Mouse (Mus musculus): Measurements from ENCODE around the gene Mutyh. TPM values are rescaled to one million over a fixed set of nuclear protein-coding genes. Genes with fewer than 3 reads are reported as not detected.
A peak's percentile ranks its signal among the peaks of the same experiment; 100 is the strongest.

The Mutyh gene
- polyA plus RNA-seq, 1 experiment from 2014 or later: 17.9 TPM

DNA sequence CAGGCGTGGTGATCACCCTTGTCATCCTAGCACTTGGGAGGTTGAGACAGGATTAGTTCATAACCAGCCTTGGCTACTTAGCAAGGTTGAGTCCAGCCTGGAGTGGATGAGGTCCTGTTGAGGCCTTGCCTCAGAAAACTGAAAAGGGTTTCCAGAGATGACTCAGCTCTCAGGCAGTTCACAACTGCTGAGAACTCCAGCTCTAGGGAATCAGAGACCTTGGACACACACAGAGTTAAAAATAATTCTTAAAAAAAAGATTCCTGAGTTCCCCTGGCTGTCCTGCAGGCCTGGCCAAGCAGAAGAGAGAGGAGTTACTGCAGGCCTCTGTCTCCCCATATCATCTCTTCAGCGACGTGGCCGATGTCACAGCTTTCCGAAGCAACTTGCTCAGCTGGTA is 7.8 kb downstream of the Mutyh start:
- Histone ChIP-seq H3K4me1 (ENCODE audit: control insufficient read depth, insufficient read depth, low read length) (0 out of 2 replicates have a peak, but pooled peaks cover under 1% of the 10 kb centered on the region), H3K9ac (ENCODE audit: low read depth, low read length) (no peak overlapping the region), H3K27me3 (ENCODE audit: control insufficient read depth, insufficient read depth, low read length) (peaks cover 5% of the 10 kb centered on the region; the same call in 1 of the 2 replicates), H3K9me3 (ENCODE audit: control insufficient read depth, low read length) (no peaks in the 10 kb centered on the region), H3K27ac (ENCODE audit: low read depth, low read length) (no peak overlapping the region), H3K4me2 (replicated peaks; ENCODE audit: low read depth, low read length) (no peak overlapping the region), H3K36me3 (ENCODE audit: control insufficient read depth, insufficient read depth, low read length) (peaks cover 6% of the 10 kb centered on the region), H3K4me3 (ENCODE audit: low read length) (no peak overlapping the region)
- ATAC-seq (ENCODE audit: low FRiP score, low TSS enrichment): no peak
- 88% methylated on average over 5 of the region's 5 CpGs for WGBS

DNA sequence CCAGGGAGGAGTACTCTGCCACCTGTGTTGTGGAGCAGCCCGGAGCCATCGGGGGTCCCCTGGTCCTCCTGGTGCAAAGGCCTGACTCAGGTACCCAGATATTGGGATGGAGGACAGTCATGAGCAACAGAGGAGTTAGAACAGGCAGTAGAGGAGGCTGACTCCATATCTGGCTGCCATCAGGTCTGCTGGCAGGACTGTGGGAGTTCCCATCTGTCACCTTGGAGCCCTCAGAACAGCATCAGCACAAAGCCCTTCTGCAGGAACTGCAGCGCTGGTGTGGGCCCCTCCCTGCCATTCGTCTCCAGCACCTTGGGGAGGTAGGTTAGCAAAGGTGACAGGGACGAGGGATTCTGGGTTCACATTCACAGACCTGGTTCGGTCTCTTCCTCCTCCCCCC is 10.0 kb downstream of the Mutyh start:
- no peak overlapping the region for H3K27ac ChIP-seq (ENCODE audit: low read depth, low read length)
- H3K4me1 ChIP-seq (ENCODE audit: control insufficient read depth, insufficient read depth, low read length): peaks cover 10% of the 10 kb centered on the region; the same call in 1 of the 2 replicates
- WGBS: 87% methylated on average over 6 of the region's 6 CpGs
- H3K27me3 ChIP-seq (ENCODE audit: control insufficient read depth, insufficient read depth, low read length): peaks cover 10% of the 10 kb centered on the region; the same call in 1 of the 2 replicates
- H3K9ac ChIP-seq (ENCODE audit: low read depth, low read length): no peak overlapping the region
- no peak for ATAC-seq (ENCODE audit: low FRiP score, low TSS enrichment)
- no peaks in the 10 kb centered on the region for H3K9me3 ChIP-seq (ENCODE audit: control insufficient read depth, low read length)
- no peak overlapping the region for H3K4me2 ChIP-seq (replicated peaks; ENCODE audit: low read depth, low read length)
- no peak overlapping the region for H3K4me3 ChIP-seq (ENCODE audit: low read length)
- H3K36me3 ChIP-seq (ENCODE audit: control insufficient read depth, insufficient read depth, low read length): peaks cover 6% of the 10 kb centered on the region

DNA sequence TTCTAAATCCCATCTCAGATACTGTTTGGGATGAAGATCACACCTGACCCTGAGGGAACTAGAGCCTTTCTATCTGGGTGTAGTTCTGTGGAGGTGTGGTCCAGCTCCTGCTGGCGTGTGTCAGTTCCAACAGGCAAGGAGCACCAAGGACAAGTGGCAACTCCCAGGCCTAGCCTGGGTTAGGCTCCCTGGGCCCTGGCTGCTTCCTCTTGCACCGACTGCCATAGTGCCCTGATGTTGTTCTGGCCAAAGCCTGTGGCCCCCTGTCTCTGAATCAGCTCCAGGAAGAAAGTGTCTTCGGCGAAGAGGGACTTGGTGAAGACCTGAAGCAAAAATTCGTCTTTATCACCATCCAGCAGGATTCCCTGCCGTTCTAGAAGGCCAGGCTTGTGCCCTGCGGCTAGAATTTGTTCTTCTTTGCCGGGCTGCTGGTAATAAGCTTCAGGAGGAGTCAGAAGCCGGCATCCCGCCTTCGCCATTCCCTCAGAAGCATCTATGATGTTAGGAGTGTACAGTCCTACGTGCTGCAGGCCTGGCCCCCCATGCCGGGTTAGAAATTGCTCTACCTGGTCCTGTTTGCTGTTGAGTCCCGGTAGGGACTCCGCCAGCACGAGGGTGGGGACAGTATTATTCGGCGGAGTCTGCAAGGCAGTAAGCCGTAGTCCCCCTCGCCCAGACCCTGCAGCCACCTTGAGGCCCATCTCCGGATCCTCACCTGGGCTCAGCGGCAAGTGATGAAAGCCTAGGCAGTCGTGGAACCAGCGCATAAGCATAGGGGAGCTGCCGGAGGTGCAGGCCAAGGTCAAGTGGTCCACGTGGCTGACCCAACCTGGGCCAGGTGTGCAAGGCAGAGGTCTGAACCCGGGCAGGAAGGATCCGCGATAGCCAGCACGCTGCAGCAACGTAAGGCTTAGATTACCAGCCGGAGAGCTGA is 12.7 kb downstream of the Mutyh start:
- 25% methylated on average over 32 of the region's 32 CpGs for WGBS
- no peak overlapping the region for H3K27ac ChIP-seq (ENCODE audit: low read depth, low read length)

DNA sequence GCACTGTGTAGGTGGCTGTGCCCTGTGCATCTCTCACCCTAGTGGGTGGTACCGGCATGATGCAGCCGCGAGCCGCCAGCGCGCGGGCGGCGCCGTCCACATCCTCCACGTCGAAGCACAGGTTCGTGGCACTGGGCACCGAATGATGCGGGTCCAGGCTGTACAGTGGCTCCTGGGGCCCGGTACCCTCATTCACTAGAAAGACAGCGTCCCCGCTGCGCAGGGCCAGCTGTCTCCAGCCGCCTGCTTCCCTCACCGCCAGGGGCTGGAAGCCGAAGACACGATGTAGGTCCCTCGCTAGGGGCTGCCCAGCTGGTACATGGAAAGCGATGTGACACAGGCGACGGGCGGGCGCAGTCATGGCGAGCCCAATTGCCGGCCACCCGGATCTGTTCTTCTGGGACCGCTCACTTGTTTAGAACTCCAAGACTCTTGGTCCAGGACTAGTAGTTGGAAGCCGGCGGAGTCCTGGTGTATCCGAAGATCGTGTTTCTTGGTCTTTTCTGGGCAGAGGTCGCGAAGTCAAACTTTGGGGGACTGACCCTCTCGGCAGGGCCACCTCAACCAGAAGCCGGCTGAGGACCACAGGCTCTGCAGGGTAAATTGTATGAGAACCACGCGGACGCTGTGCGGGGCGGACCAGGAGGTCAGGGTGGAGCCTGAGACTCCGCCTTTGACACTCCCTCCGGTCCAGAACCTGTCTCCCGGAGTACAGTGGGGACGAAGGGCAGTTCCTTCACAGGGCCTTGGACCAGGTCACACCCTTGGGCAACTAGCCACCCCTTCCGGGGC is 13.6 kb downstream of the Mutyh start:
- H3K9ac ChIP-seq (ENCODE audit: low read depth, low read length): peak overlapping the region; percentile 55
- WGBS: under 1% methylated on average over 51 of the region's 51 CpGs
- H3K27ac ChIP-seq (ENCODE audit: low read depth, low read length): no peak overlapping the region
- H3K4me2 ChIP-seq (replicated peaks; ENCODE audit: low read depth, low read length): peak overlapping the region; percentile 91
- peaks cover 6% of the 10 kb centered on the region for H3K36me3 ChIP-seq (ENCODE audit: control insufficient read depth, insufficient read depth, low read length)
- H3K27me3 ChIP-seq (ENCODE audit: control insufficient read depth, insufficient read depth, low read length): peaks cover 10% of the 10 kb centered on the region; the same call in 1 of the 2 replicates
- no peaks in the 10 kb centered on the region for H3K9me3 ChIP-seq (ENCODE audit: control insufficient read depth, low read length)
- peak overlapping the region; percentile 43 for H3K4me3 ChIP-seq (ENCODE audit: low read length)
- H3K4me1 ChIP-seq (ENCODE audit: control insufficient read depth, insufficient read depth, low read length): peaks cover 17% of the 10 kb centered on the region; the same call in 1 of the 2 replicates
- peak; percentile 83 for ATAC-seq (ENCODE audit: low FRiP score, low TSS enrichment)

More for the DNA sequence above, 12.7 kb downstream of the Mutyh start:
- H3K4me3 ChIP-seq (ENCODE audit: low read length): peak overlapping the region; percentile 43
- peaks cover 6% of the 10 kb centered on the region for H3K36me3 ChIP-seq (ENCODE audit: control insufficient read depth, insufficient read depth, low read length)
- no peaks in the 10 kb centered on the region for H3K9me3 ChIP-seq (ENCODE audit: control insufficient read depth, low read length)
- peak overlapping the region; percentile 91 for H3K4me2 ChIP-seq (replicated peaks; ENCODE audit: low read depth, low read length)
- ATAC-seq (ENCODE audit: low FRiP score, low TSS enrichment): no peak
- H3K9ac ChIP-seq (ENCODE audit: low read depth, low read length): peak overlapping the region; percentile 55; the same call in 1 of the 2 replicates
- H3K4me1 ChIP-seq (ENCODE audit: control insufficient read depth, insufficient read depth, low read length): peaks cover 14% of the 10 kb centered on the region; the same call in 1 of the 2 replicates
- peaks cover 10% of the 10 kb centered on the region; the same call in 1 of the 2 replicates for H3K27me3 ChIP-seq (ENCODE audit: control insufficient read depth, insufficient read depth, low read length)

DNA sequence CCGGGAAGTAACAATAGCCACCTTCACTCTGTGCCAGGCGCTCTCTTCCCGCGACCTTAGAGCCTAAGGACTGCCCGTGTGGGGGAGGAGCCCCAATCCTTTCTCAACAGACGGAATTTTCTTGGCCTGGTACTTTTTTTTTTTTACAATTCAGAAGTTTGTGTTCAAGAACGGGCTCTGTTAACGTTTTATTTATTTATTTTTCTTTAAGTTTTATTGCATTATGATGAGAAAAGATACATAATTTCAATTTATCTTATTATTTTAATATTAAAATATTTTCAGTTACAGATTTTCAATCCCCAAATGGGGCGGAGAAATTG is 14.1 kb downstream of the Mutyh start, which contains the start of gene Hpdl:
Gene Hpdl, minus strand, starts transcription at position 14 of the 323 bp plus-strand sequence.
- H3K4me2 ChIP-seq (replicated peaks; ENCODE audit: low read depth, low read length): peak within 1 kb of the TSS; percentile 91
- peak within 1 kb of the TSS; percentile 43 for H3K4me3 ChIP-seq (ENCODE audit: low read length)
- no peak within 1 kb of the TSS for H3K27ac ChIP-seq (ENCODE audit: low read depth, low read length)
- H3K9ac ChIP-seq (ENCODE audit: low read depth, low read length): peak within 1 kb of the TSS; percentile 55
- H3K27me3 ChIP-seq (ENCODE audit: control insufficient read depth, insufficient read depth, low read length): peaks cover 10% of the 10 kb centered on the region; the same call in 1 of the 2 replicates
- 12% methylated on average over 9 of the region's 9 CpGs for WGBS
- no peaks in the 10 kb centered on the region for H3K9me3 ChIP-seq (ENCODE audit: control insufficient read depth, low read length)
- no peak for ATAC-seq (ENCODE audit: low FRiP score, low TSS enrichment)
- peaks cover 1% of the 10 kb centered on the region for H3K36me3 ChIP-seq (ENCODE audit: control insufficient read depth, insufficient read depth, low read length)
- H3K4me1 ChIP-seq (ENCODE audit: control insufficient read depth, insufficient read depth, low read length): peaks cover 17% of the 10 kb centered on the region; the same call in 1 of the 2 replicates

DNA sequence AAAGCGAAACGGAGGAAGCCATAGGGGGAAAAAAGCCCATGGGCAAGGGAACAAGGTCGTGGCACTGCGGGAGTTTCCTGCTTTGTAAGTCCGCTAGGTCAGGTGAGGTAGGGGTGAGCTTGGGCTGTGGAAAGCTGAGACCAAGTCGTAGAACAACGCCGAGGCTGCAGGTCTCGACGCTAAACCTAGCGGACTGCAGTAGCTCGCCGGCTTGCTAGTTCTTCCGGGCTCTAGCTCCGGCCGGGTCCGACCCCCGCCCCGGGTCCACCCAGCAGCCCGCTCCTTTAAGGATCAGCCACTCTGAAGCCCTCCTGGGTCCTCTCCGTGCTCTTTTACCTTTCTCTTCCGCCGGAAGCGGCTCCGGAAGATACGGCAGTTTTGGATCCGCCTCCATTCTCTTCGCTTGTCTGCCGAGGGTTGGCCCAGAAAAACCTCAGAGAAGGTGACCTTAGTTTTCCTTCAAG is 17.1 kb downstream of the Mutyh start:
- peak overlapping the region; percentile 65; the same call in 1 of the 2 replicates for H3K27ac ChIP-seq (ENCODE audit: low read depth, low read length)
- peak; percentile 29 for ATAC-seq (ENCODE audit: low FRiP score, low TSS enrichment)
- H3K4me2 ChIP-seq (replicated peaks; ENCODE audit: low read depth, low read length): peak overlapping the region; percentile 73
- H3K27me3 ChIP-seq (ENCODE audit: control insufficient read depth, insufficient read depth, low read length): peaks cover 7% of the 10 kb centered on the region; the same call in 1 of the 2 replicates
- no peaks in the 10 kb centered on the region for H3K36me3 ChIP-seq (ENCODE audit: control insufficient read depth, insufficient read depth, low read length)
- WGBS: under 1% methylated on average over 29 of the region's 29 CpGs
- peak overlapping the region; percentile 65 for H3K9ac ChIP-seq (ENCODE audit: low read depth, low read length)
- H3K4me3 ChIP-seq (ENCODE audit: low read length): peak overlapping the region; percentile 57
- H3K4me1 ChIP-seq (ENCODE audit: control insufficient read depth, insufficient read depth, low read length): peaks cover 19% of the 10 kb centered on the region
- H3K9me3 ChIP-seq (ENCODE audit: control insufficient read depth, low read length): no peaks in the 10 kb centered on the region

DNA sequence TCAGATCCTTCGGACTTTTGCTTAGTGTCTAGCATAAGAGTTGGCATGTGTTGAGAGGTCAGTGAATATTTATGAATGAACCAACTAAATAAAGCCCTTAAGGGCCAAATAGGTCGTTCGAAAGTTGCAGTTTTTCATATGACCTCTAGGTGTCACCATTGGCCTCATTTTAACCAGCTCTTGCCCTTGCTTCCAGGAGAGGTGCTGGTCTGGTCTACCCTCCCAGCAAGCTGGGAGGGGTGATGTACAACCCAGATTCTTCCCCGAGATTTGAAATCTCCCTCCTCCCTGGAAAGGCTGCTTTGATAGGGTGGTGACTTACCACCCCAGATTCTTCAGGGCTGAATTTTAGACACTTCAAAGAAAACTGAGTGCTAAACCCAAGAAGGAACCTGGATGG is 20.3 kb downstream of the Mutyh start:
- WGBS: 3% methylated on average over 4 of the region's 4 CpGs

DNA sequence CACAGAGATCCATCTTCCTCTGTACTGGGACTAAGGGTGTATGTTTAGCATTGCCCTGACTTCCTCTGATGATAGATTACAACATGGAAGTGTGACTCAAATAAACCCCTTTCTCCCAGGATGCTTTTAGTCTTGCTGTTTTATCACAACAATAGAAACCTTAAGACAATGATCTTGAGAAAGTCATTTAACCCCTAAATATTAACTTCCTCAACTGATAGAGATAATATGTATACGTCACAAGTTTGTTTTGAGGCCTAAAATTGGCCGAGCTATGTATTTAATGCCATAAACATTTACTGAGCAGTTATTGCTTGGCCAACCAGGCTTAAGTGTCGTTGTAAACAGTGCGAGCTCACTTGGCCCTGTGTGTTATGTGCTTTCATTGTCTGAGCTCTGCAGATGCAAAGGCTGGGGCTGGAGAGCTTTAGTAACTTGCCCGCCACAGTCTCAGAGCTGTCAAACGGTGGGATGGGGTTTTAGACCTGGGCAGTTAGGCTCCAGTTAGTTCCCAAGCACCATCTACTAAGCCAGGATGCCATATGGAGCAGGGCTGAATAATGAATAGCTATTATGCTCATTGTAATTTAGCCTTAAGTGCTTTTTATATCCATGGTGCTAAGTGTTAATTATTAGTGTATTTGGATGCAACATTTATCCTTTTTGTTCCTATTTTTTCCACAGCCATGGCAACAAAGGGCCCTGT is 22.0 kb downstream of the Mutyh start:
- H3K4me2 ChIP-seq (replicated peaks; ENCODE audit: low read depth, low read length): no peak overlapping the region
- no peaks in the 10 kb centered on the region for H3K36me3 ChIP-seq (ENCODE audit: control insufficient read depth, insufficient read depth, low read length)
- WGBS: 46% methylated on average over 6 of the region's 6 CpGs
- H3K9me3 ChIP-seq (ENCODE audit: control insufficient read depth, low read length): no peaks in the 10 kb centered on the region
- H3K27ac ChIP-seq (ENCODE audit: low read depth, low read length): peak overlapping the region; percentile 13; the same call in 1 of the 2 replicates
- H3K4me1 ChIP-seq (ENCODE audit: control insufficient read depth, insufficient read depth, low read length): peaks cover 13% of the 10 kb centered on the region
- H3K9ac ChIP-seq (ENCODE audit: low read depth, low read length): no peak overlapping the region
- H3K27me3 ChIP-seq (ENCODE audit: control insufficient read depth, insufficient read depth, low read length): no peaks in the 10 kb centered on the region
- ATAC-seq (ENCODE audit: low FRiP score, low TSS enrichment): 0 out of 2 replicates have a peak, but pooled peaks have one; percentile 22
- H3K4me3 ChIP-seq (ENCODE audit: low read length): no peak overlapping the region

More for the DNA sequence above, 20.3 kb downstream of the Mutyh start:
- Histone ChIP-seq H3K4me1 (ENCODE audit: control insufficient read depth, insufficient read depth, low read length) (peaks cover 13% of the 10 kb centered on the region), H3K4me3 (ENCODE audit: low read length) (no peak overlapping the region), H3K4me2 (replicated peaks; ENCODE audit: low read depth, low read length) (no peak overlapping the region), H3K36me3 (ENCODE audit: control insufficient read depth, insufficient read depth, low read length) (no peaks in the 10 kb centered on the region), H3K9ac (ENCODE audit: low read depth, low read length) (no peak overlapping the region), H3K9me3 (ENCODE audit: control insufficient read depth, low read length) (no peaks in the 10 kb centered on the region), H3K27me3 (ENCODE audit: control insufficient read depth, insufficient read depth, low read length) (no peaks in the 10 kb centered on the region), H3K27ac (ENCODE audit: low read depth, low read length) (no peak overlapping the region)
- ATAC-seq (ENCODE audit: low FRiP score, low TSS enrichment): no peak
